Mouse (Mus musculus): ENCODE results near the gene Glrx2.

GRCm38 (mm10) chr1:143738811-143739210, 22.7 kb downstream of the Glrx2 start:
- TF ChIP-seq CTCF (IDR thresholded peaks at IDR 0.05; ENCODE audit: extremely low read depth, insufficient read depth, low read length) (no peak), POLR2A (IDR thresholded peaks at IDR 0.05; ENCODE audit: extremely low read depth, insufficient read depth, low read length) (no peak)

Measured in cortical plate, adult 2 months (tissue).